Mouse (Mus musculus) skeletal muscle tissue, postnatal 0 days (tissue): ENCODE measurements around the gene Ube2g2. TPM values are rescaled to one million over a fixed set of nuclear protein-coding genes. Genes with fewer than 3 reads are reported as not detected.

Source experiments
- microRNA counts: library from miRNA; unstranded; fragments of <30 nt; microRNA quantifications from one replicate; lab custom pipeline; 2015
- microRNA-seq, 2 experiments: library from miRNA; unstranded; fragments of <30 nt; microRNA quantifications; one replicate each; pipeline ENCODE4; 2016
- polyA plus RNA-seq: library from polyadenylated mRNA; unstranded; fragments of >200 nt; fragmentation: Nextera tagmentation; extraction: Ambion mirVana; gene quantifications from 2 replicates; pipeline ENCODE4 v1.2.1, GENCODE M21; 2015

Gene Ube2g2
- 112 and 114 TPM in 2 replicates for polyA plus RNA-seq

DNA sequence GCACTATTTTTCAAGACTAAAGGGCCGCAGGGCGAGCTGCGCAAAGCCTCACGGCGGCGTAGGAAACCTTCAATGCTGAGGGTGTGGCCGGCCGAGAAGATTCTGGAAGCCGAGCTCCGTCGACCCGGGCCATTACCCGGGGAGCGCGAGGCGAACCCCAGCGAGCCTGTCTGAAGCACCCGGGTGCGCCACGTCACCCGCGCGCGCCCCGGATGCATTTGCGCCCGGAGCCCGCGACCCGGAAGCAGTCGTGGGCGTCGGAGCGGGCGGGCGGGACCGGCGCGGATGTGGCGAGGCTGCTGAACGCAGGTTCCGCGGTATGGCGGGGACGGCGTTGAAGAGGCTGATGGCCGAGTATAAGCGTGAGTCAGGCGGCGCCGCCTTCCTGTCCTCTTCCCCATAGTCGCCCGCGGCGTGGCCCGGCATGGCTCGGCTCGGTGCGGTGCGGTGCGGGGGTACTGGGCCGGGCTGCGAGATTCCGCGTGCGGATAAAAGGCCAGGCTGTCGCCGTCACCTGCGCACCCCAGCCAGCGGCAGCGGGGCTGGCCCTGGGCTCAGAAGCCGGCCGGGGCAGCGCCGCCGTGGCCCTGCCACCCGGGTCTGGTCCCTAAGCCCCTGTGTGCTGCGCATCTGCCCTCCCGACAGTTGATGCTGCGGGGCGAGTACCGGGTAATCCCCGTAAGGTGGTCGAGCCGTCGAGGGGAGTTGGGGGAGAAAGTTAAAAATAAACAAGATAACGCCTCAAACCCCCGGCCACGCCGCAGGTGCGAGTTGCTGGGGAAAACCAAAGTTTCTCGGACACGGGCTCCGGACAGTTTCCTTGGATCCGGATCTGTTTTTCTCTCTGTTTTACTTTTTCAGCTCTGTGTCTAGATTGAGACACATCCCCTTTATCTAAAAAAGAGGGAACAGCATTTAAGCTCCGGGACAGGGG lies at the start of gene Ube2g2:
Gene Ube2g2 (plus strand): TSS at position 221 of the 934 bp plus-strand sequence.

DNA sequence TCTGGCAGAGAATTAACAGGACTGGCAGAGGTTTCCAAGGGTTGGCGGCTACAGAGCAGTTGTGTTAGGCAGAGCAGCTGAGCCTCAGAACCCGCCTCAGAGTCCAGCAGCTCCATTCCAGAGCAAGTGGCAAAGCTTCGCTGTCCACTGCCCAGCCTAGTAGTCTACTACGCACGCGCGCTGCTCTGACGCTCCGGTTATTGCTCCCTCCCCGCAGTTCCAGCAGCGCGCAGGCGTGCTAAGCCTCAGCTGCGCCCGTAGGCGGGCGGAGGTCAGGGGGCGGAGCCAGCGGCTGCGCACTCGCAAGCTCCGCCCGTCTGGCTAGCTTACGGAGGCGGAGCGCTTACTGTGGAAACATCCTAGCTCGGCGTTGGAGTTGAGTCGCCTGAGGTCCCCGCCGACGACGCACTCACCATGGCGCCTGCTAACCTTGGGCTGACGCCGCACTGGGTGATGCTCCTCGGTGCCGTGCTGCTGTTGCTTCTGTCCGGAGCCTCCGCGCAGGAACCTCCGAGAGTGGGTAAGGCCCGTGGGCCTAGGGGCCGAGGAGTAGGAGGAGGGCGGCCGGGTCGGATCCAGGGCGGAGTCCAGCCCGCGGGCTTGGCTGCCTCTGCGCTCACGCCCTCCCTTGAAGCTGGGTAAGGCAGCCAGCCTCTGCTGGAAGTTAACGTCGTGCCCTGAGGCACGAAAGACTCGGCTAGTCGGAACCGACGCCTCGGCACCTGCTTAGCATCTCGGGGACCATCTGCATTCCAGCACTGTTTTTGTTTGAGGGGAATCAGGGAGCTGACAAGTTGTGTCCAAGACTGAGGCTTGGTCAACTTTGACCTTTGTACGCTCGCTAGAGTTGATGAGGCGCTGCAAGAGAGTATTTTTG lies 40.4 kb upstream of the Ube2g2 start, which contains the start of gene Pttg1ip:
Gene Pttg1ip (plus strand): TSS at position 313 of the 877 bp plus-strand sequence.

DNA sequence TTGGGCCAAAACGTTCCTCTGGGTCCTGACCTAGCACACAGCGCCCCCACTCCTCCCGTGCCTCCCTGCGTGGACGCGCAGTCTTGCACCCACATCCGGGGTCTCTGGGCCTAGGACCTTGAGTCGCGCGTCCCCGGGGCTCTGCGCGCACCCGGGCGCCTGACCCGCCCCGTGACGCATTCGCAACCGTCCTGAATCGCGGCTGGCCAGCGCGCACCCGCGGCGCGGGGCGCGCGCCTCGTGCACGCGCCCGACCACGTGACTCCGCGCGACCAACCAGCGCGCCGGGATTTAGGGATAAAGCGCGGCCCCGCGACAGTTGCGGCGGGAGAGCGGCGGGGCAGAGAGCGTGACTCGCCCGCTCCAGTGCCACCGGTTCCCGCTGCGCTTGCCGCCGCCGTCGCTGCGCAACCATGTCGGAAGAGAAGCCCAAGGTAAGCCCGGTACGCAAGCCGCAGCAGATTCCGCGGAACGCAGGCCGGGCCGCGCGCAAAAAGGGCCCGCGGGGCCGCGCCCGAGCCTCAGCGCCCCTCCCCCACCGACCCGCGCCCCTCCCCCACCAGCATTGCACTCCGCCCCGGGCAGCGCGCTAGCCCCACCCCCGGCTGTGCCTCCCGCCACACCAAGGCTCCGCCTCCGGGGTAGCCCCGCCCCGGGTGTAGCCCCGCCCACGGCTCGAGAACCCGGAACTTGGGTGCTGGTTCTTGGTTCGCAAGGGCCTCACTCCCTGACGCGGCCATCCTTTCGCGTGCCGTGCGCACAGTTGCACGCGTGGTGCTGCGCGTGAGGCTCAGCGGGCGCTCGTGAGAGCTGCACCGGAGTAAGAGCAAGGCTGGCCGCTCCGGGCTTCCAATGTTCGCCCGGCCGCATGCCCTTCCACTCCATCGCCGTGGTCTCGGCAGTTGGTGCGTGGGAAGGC lies 15.9 kb upstream of the Ube2g2 start, which contains the start of the genes Sumo3 and Gm49325:
Gene Sumo3 (plus strand): TSS at position 190 of the 919 bp plus-strand sequence.
Gene Gm49325 (plus strand): TSS at position 290 of the 919 bp plus-strand sequence.

DNA sequence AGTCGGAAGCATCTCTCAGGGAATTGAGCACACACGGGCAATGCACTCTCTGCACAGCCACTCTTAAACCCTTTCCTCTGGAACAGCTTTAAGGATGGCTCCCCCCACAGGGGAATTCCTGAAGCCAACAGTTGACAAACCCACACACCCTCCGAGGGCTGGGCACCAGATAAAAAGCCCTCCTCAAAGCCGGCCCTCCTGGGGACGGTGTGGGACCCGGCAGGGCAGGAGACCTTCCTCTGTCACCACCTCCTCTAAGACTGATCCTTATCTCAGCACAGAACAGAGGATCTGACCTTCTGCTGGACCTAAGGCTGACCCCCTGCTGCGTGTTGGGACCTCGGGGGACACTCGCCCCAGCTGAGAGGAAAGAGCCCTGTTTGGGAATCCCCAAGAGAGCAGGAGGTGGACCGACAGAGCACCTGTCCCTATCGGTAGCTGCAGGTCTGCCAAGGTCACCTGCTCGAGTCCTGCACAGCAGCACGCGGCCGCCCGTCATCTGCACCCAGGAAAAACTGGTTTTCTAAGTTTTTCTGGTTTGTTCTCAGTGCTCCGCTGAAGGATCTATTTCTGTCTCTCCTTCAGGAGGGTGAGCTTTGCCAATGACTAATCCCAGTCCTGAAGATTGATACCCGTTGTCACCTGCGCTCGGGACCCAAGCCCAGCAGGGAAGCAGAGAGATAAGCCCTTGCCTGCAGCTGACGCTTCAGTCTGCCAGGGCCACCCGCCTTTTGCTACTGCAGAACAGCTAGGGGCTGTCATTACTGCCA lies 64.0 kb downstream of the Ube2g2 start, which contains the start of gene Tspear:
Gene Tspear (plus strand): TSS at position 675 of the 770 bp plus-strand sequence.

DNA sequence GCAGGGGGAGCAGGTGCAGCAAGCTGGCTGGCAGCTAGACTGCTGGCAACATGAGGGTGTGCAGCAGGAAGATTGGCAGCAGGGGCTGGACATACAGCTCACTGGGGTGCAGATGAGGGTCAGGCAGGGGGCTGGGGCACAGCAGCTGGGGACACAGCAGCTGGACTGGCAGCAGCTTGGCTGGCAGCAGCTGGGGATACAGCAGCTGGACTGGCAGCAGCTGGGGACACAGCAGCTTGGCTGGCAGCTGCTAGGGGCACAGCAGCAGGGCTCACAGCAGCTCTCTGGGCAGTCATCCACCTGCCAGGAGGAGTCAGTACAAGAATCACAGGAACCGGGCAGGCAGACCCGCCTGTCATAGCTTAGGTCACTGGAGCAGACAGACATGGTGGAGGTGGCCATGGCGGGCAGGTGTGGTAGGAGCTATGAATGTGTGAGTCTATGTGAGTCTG lies 68.3 kb downstream of the Ube2g2 start, which contains the start of gene Gm19402:
Gene Gm19402 (minus strand): TSS at position 402 of the 452 bp plus-strand sequence.

MicroRNAs within 50 kb of the gene (microRNA counts, 519-probe panel; counts per million panel counts)
- microRNA mmu-miR-1930 (lab: Ali Mortazavi, UCI), result 296 counts per million, percentile 58 among the panel's probes with 10 or more counts

Small RNA genes lying within 50 kb of the gene (microRNA-seq; reads per million reads assigned to microRNA genes)
- 6.8 to 11.4 reads per million in 2 experiments for gene Mir1930

Other genes starting within 250 kb of the Ube2g2 start
- gene Adarb1, start 204.0 kb upstream of the Ube2g2 start, polyA plus RNA-seq, result 2.7 and 2.8 TPM in 2 replicates
- gene Fam207a, start 106.5 kb upstream of the Ube2g2 start, polyA plus RNA-seq, result 13.1 and 15.7 TPM in 2 replicates
- 1.6 and 1.8 TPM in 2 replicates for gene Itgb2, start 92.0 kb upstream of the Ube2g2 start, polyA plus RNA-seq
- 79.3 and 92.3 TPM in 2 replicates for gene Pttg1ip, start 40.6 kb upstream of the Ube2g2 start, polyA plus RNA-seq
- gene Sumo3, start 16.2 kb upstream of the Ube2g2 start, polyA plus RNA-seq, result 133 and 146 TPM in 2 replicates
- gene Gm49325, start 16.1 kb upstream of the Ube2g2 start, polyA plus RNA-seq, result 5.2 and 11.3 TPM in 2 replicates
- gene Tspear, start 64.3 kb downstream of the Ube2g2 start, polyA plus RNA-seq, result 0.07 TPM in 1 of 2 replicates, not detected in the other
- not detected in 2 replicates for gene Gm19402, start 68.5 kb downstream of the Ube2g2 start, polyA plus RNA-seq
- gene Gm9508, start 75.0 kb downstream of the Ube2g2 start, polyA plus RNA-seq, result not detected in 2 replicates
- not detected in 2 replicates for gene Gm10272, start 84.4 kb downstream of the Ube2g2 start, polyA plus RNA-seq
- gene Gm10024, start 89.2 kb downstream of the Ube2g2 start, polyA plus RNA-seq, result not detected in 2 replicates
- not detected in 2 replicates for gene Gm10142, start 93.5 kb downstream of the Ube2g2 start, polyA plus RNA-seq
- not detected in 2 replicates for gene Krtap12-1, start 98.3 kb downstream of the Ube2g2 start, polyA plus RNA-seq
- not detected in 2 replicates for gene Gm10100, start 104.2 kb downstream of the Ube2g2 start, polyA plus RNA-seq
- gene Gm18596, start 120.4 kb downstream of the Ube2g2 start, polyA plus RNA-seq, result not detected in 2 replicates
- gene Gm9736, start 129.1 kb downstream of the Ube2g2 start, polyA plus RNA-seq, result not detected in 2 replicates
- not detected in 2 replicates for gene Gm3233, start 137.4 kb downstream of the Ube2g2 start, polyA plus RNA-seq
- not detected in 2 replicates for gene Gm3238, start 149.1 kb downstream of the Ube2g2 start, polyA plus RNA-seq
- not detected in 2 replicates for gene Gm7138, start 154.7 kb downstream of the Ube2g2 start, polyA plus RNA-seq
- not detected in 2 replicates for gene Gm3250, start 160.3 kb downstream of the Ube2g2 start, polyA plus RNA-seq
- gene Gm7137, start 165.9 kb downstream of the Ube2g2 start, polyA plus RNA-seq, result not detected in 2 replicates
- not detected in 2 replicates for gene Gm9639, start 172.8 kb downstream of the Ube2g2 start, polyA plus RNA-seq
- gene Gm19668, start 176.9 kb downstream of the Ube2g2 start, polyA plus RNA-seq, result not detected in 2 replicates
- gene Gm9507, start 189.6 kb downstream of the Ube2g2 start, polyA plus RNA-seq, result not detected in 2 replicates
- gene Gm2696, start 192.4 kb downstream of the Ube2g2 start, polyA plus RNA-seq, result not detected in 2 replicates
- gene Krtap10-4, start 204.8 kb downstream of the Ube2g2 start, polyA plus RNA-seq, result not detected in 2 replicates
- not detected in 2 replicates for gene Krtap10-10, start 213.7 kb downstream of the Ube2g2 start, polyA plus RNA-seq
- gene Gm36176, start 224.5 kb downstream of the Ube2g2 start, polyA plus RNA-seq, result not detected in 2 replicates
- gene Gm10318, start 230.6 kb downstream of the Ube2g2 start, polyA plus RNA-seq, result not detected in 2 replicates
- not detected in 2 replicates for gene Gm3285, start 239.7 kb downstream of the Ube2g2 start, polyA plus RNA-seq